Mouse (Mus musculus) kidney, embryonic 14.5 days (tissue): ENCODE data around the gene Cpeb3. TPM values are rescaled to one million over a fixed set of nuclear protein-coding genes. Genes with fewer than 3 reads are reported as not detected.

Source experiments
- ATAC-seq: fragments of 200-750 bp; cut with Nextera tagmentation; 2 replicates; pipeline ENCODE4 v1.8.0; 2017; ENCODE audit warnings: moderate number of reproducible peaks, mild to moderate bottlenecking, moderate TSS enrichment, moderate library complexity; ENCODE audit not compliant: low FRiP score, low TSS enrichment
- H3K27ac ChIP-seq: fragments of 300-500 bp; sonication (generic); 2 replicates; pipeline ENCODE4 v1.5.1; 2014; ENCODE audit warnings: low read depth, mild to moderate bottlenecking, low read length, moderate library complexity, mixed read lengths
- H3K27me3 ChIP-seq: fragments of 300-500 bp; sonication (generic); 2 replicates; pipeline ENCODE4 v1.6.1; 2014; ENCODE audit warnings: mild to moderate bottlenecking, low read length; ENCODE audit not compliant: control insufficient read depth, insufficient read depth
- H3K36me3 ChIP-seq: fragments of 300-500 bp; sonication (generic); 2 replicates; pipeline ENCODE4 v1.6.1; 2014; ENCODE audit warnings: low read length, mixed read lengths; ENCODE audit not compliant: control insufficient read depth, insufficient read depth
- H3K4me1 ChIP-seq: fragments of 300-500 bp; sonication (generic); 2 replicates; pipeline ENCODE4 v1.6.1; 2014; ENCODE audit warnings: low read length, mixed read lengths; ENCODE audit not compliant: control insufficient read depth, insufficient read depth
- H3K4me2 ChIP-seq: fragments of 300-500 bp; sonication (generic); replicated peaks from 2 replicates; pipeline ENCODE4 v1.6.1; 2014; ENCODE audit warnings: low read depth, mild to moderate bottlenecking, low read length
- H3K4me3 ChIP-seq: fragments of 300-500 bp; sonication (generic); 2 replicates; pipeline ENCODE4 v1.5.1; 2014; ENCODE audit warnings: mild to moderate bottlenecking, low read length
- H3K9ac ChIP-seq: fragments of 300-500 bp; sonication (generic); 2 replicates; pipeline ENCODE4 v1.6.1; 2014; ENCODE audit warnings: low read depth, mild to moderate bottlenecking, low read length, moderate library complexity
- H3K9me3 ChIP-seq: fragments of 300-500 bp; sonication (generic); 2 replicates; pipeline ENCODE4 v1.6.1; 2016; ENCODE audit warnings: low read length; ENCODE audit not compliant: control insufficient read depth
- WGBS: fragments of 180-500 bp; shearing (Covaris S2); extraction: QIAGEN DNeasy Blood & Tissue Kit; methylation state at CpG from one replicate; pipeline ENCODE4 v1.1.7; 2014; 5-methylcytosine and 5-hydroxymethylcytosine counted together
- polyA plus RNA-seq: library from polyadenylated mRNA; unstranded; fragments of >200 nt; fragmentation: Nextera tagmentation; extraction: Ambion mirVana; gene quantifications from 2 replicates; pipeline ENCODE4 v1.2.1, GENCODE M21; 2014

Cpeb3 gene
- polyA plus RNA-seq = 0.83 and 1.0 TPM in 2 replicates

GRCm38 (mm10) chr19:37208176-37208755 is at the start of gene Cpeb3:
Gene Cpeb3 (minus strand): TSS chr19:37208601.
- Histone ChIP-seq H3K4me2 (peak within 1 kb of the TSS; percentile 72), H3K27me3 (no peaks in the 10 kb centered on the region), H3K27ac (peak within 1 kb of the TSS; percentile 90), H3K4me1 (peaks cover 7% of the 10 kb centered on the region; the same call in 1 of the 2 replicates), H3K9me3 (no peaks in the 10 kb centered on the region), H3K36me3 (peaks cover 24% of the 10 kb centered on the region), H3K9ac (peak within 1 kb of the TSS; percentile 98), H3K4me3 (peak within 1 kb of the TSS; percentile 99)
- WGBS = under 1% methylated on average over 15 of the region's 15 CpGs
- peak; percentile 32; the same call in 1 of the 2 replicates for ATAC-seq

- Histone ChIP-seq H3K4me1 (no peaks in the 10 kb centered on the region), H3K9me3 (no peaks in the 10 kb centered on the region), H3K4me2 (no peak overlapping the region), H3K27me3 (no peaks in the 10 kb centered on the region), H3K36me3 (no peaks in the 10 kb centered on the region), H3K4me3 (no peak overlapping the region), H3K9ac (no peak overlapping the region), H3K27ac (no peak overlapping the region)
- WGBS = 91% methylated on average over 9 of the region's 9 CpGs
- no peak for ATAC-seq
Observed at GRCm38 (mm10) chr19:37255321-37255720, 46.9 kb upstream of the Cpeb3 start.

- no peak overlapping the region for H3K27ac ChIP-seq
- ATAC-seq = no peak
- no peak overlapping the region for H3K4me3 ChIP-seq
- H3K9me3 ChIP-seq = no peaks in the 10 kb centered on the region
- H3K9ac ChIP-seq = no peak overlapping the region
- H3K36me3 ChIP-seq = no peaks in the 10 kb centered on the region
- no peaks in the 10 kb centered on the region for H3K4me1 ChIP-seq
- H3K4me2 ChIP-seq = no peak overlapping the region
- WGBS = 76% methylated on average over 6 of the region's 6 CpGs
- no peaks in the 10 kb centered on the region for H3K27me3 ChIP-seq
Observed at GRCm38 (mm10) chr19:37252104-37252503, 43.7 kb upstream of the Cpeb3 start.

GRCm38 (mm10) chr19:37248199-37248598 is 39.8 kb upstream of the Cpeb3 start:
- Histone ChIP-seq H3K27ac (no peak overlapping the region), H3K36me3 (no peaks in the 10 kb centered on the region), H3K9me3 (peaks cover 6% of the 10 kb centered on the region; the same call in 1 of the 2 replicates), H3K4me1 (no peaks in the 10 kb centered on the region), H3K27me3 (no peaks in the 10 kb centered on the region), H3K4me3 (no peak overlapping the region), H3K9ac (no peak overlapping the region), H3K4me2 (no peak overlapping the region)
- no peak for ATAC-seq
- 77% methylated on average over 3 of the region's 3 CpGs for WGBS

- no peak overlapping the region for H3K4me2 ChIP-seq
- H3K4me1 ChIP-seq = no peaks in the 10 kb centered on the region
- H3K36me3 ChIP-seq = no peaks in the 10 kb centered on the region
- H3K9ac ChIP-seq = no peak overlapping the region
- no peak overlapping the region for H3K27ac ChIP-seq
- peaks cover 6% of the 10 kb centered on the region; the same call in 1 of the 2 replicates for H3K9me3 ChIP-seq
- no peak overlapping the region for H3K4me3 ChIP-seq
- no peaks in the 10 kb centered on the region for H3K27me3 ChIP-seq
- WGBS = 41% methylated on average over 3 of the region's 3 CpGs
- ATAC-seq = no peak
Observed at GRCm38 (mm10) chr19:37246859-37247258, 38.5 kb upstream of the Cpeb3 start.

- no peak overlapping the region for H3K4me3 ChIP-seq
- no peak overlapping the region for H3K27ac ChIP-seq
- no peaks in the 10 kb centered on the region for H3K36me3 ChIP-seq
- WGBS = 30% methylated on average over 2 of the region's 2 CpGs
- no peak for ATAC-seq
- H3K27me3 ChIP-seq = peaks cover 5% of the 10 kb centered on the region; the same call in 1 of the 2 replicates
- no peaks in the 10 kb centered on the region for H3K4me1 ChIP-seq
- no peak overlapping the region for H3K9ac ChIP-seq
- no peak overlapping the region for H3K4me2 ChIP-seq
- H3K9me3 ChIP-seq = peaks cover 6% of the 10 kb centered on the region; the same call in 1 of the 2 replicates
Observed at GRCm38 (mm10) chr19:37242707-37243106, 34.3 kb upstream of the Cpeb3 start.

- Histone ChIP-seq H3K27me3 (peaks cover 6% of the 10 kb centered on the region; the same call in 1 of the 2 replicates), H3K9ac (no peak overlapping the region), H3K4me3 (no peak overlapping the region), H3K9me3 (peaks cover 6% of the 10 kb centered on the region; the same call in 1 of the 2 replicates), H3K4me1 (no peaks in the 10 kb centered on the region), H3K27ac (no peak overlapping the region), H3K36me3 (no peaks in the 10 kb centered on the region), H3K4me2 (no peak overlapping the region)
- 72% methylated on average over 5 of the region's 5 CpGs for WGBS
- ATAC-seq = no peak
Observed at GRCm38 (mm10) chr19:37241201-37241600, 32.8 kb upstream of the Cpeb3 start.

GRCm38 (mm10) chr19:37239096-37239495 is 30.7 kb upstream of the Cpeb3 start:
- Histone ChIP-seq H3K4me2 (no peak overlapping the region), H3K4me1 (no peaks in the 10 kb centered on the region), H3K27me3 (peaks cover 25% of the 10 kb centered on the region), H3K4me3 (no peak overlapping the region), H3K9me3 (no peaks in the 10 kb centered on the region), H3K36me3 (no peaks in the 10 kb centered on the region), H3K9ac (no peak overlapping the region), H3K27ac (no peak overlapping the region)
- ATAC-seq = no peak
- 14% methylated on average over 4 of the region's 4 CpGs for WGBS

- Histone ChIP-seq H3K36me3 (no peaks in the 10 kb centered on the region), H3K4me3 (no peak overlapping the region), H3K27me3 (peaks cover 29% of the 10 kb centered on the region), H3K4me2 (no peak overlapping the region), H3K4me1 (peaks cover 4% of the 10 kb centered on the region; the same call in 1 of the 2 replicates), H3K9me3 (no peaks in the 10 kb centered on the region), H3K9ac (no peak overlapping the region), H3K27ac (no peak overlapping the region)
- WGBS = 17% methylated on average over 7 of the region's 7 CpGs
- no peak for ATAC-seq
Observed at GRCm38 (mm10) chr19:37238651-37239050, 30.2 kb upstream of the Cpeb3 start.
